Mouse (Mus musculus) MEL (cell line): ENCODE results near the gene Fcf1. TPM values are rescaled to one million over a fixed set of nuclear protein-coding genes. Genes with fewer than 3 reads are reported as not detected.

Experiments used
- DNase-seq: peaks from one replicate; pipeline ENCODE4 v3.0.0; 2011; ENCODE audit warnings: low read depth, low spot score
- H3K27ac ChIP-seq: 2 replicates; pipeline ENCODE4 v1.5.1; 2012; ENCODE audit warnings: low read depth, mild to moderate bottlenecking, control low read depth, low read length, moderate library complexity; ENCODE audit not compliant: control insufficient read depth
- H3K27me3 ChIP-seq, 2 experiments: fragments of 150-350 bp in 1 of 2; sonication (generic) in 1 of 2; 2 replicates each; pipeline ENCODE4 v1.6.1; 2012; ENCODE audit warnings: low read length in 2 of 2, mild to moderate bottlenecking in 2 of 2, improper control_type of control experiment in 1 of 2, moderate library complexity in 1 of 2; ENCODE audit not compliant: insufficient read depth in 2 of 2, control insufficient read depth in 1 of 2
- H3K36me3 ChIP-seq, 2 experiments: 2 replicates each; pipeline ENCODE4 v1.6.1; 2012 to 2014; ENCODE audit warnings: low read length in 2 of 2, improper control_type of control experiment in 1 of 2, inconsistent platforms in 1 of 2, mild to moderate bottlenecking in 1 of 2; ENCODE audit not compliant: insufficient read depth in 2 of 2, control insufficient read depth in 1 of 2
- H3K4me1 ChIP-seq, 2 experiments: fragments of 150-350 bp in 1 of 2; sonication (generic) in 1 of 2; 2 replicates each; pipeline ENCODE4 v1.6.1; 2012; ENCODE audit warnings: low read length in 2 of 2, improper control_type of control experiment in 1 of 2, mild to moderate bottlenecking in 1 of 2; ENCODE audit not compliant: insufficient read depth in 2 of 2, control insufficient read depth in 1 of 2
- H3K4me3 ChIP-seq, 2 experiments: fragments of 150-350 bp in 1 of 2; sonication (generic) in 1 of 2; 2 replicates each; pipeline ENCODE4 v1.5.1; 2012; ENCODE audit warnings: low read depth in 2 of 2, low read length in 2 of 2, mild to moderate bottlenecking in 2 of 2, moderate library complexity in 2 of 2, control low read depth in 1 of 2, improper control_type of control experiment in 1 of 2; ENCODE audit not compliant: control insufficient read depth in 1 of 2, insufficient read depth in 1 of 2
- H3K79me2 ChIP-seq: 2 replicates; pipeline ENCODE4 v1.6.1; 2012; ENCODE audit warnings: mild to moderate bottlenecking, low read length, moderate library complexity; ENCODE audit not compliant: control insufficient read depth, poor library complexity, insufficient read depth
- H3K9ac ChIP-seq: 2 replicates; pipeline ENCODE4 v1.6.1; 2012; ENCODE audit warnings: low read depth, mild to moderate bottlenecking, control low read depth, low read length, moderate library complexity; ENCODE audit not compliant: control insufficient read depth, poor library complexity, severe bottlenecking
- H3K9me3 ChIP-seq: fragments of 150-350 bp; sonication (generic); replicated peaks from 2 replicates; pipeline ENCODE4 v1.6.1; 2012; ENCODE audit warnings: mild to moderate bottlenecking, low read length, improper control_type of control experiment, moderate library complexity; ENCODE audit not compliant: insufficient read depth
- BHLHE40 ChIP-seq: IDR thresholded peaks from 2 replicates; pipeline ENCODE4 v1.6.1; 2012; ENCODE audit warnings: low read depth, mild to moderate bottlenecking, inconsistent platforms, low read length, improper control_type of control experiment, borderline replicate concordance
- CTCF ChIP-seq, 3 experiments: IDR thresholded peaks in 2 of 3; conservative IDR thresholded peaks in 1 of 3; 2 replicates each; pipeline ENCODE4 v1.5.1; 2011 to 2012; ENCODE audit warnings: low read length in 3 of 3, low read depth in 2 of 3, mild to moderate bottlenecking in 2 of 3, improper control_type of control experiment in 1 of 3, inconsistent platforms in 1 of 3, mixed read lengths in 1 of 3, moderate library complexity in 1 of 3; ENCODE audit not compliant: control insufficient read depth in 1 of 3, insufficient read depth in 1 of 3, poor library complexity in 1 of 3, severe bottlenecking in 1 of 3
- E2F4 ChIP-seq: IDR thresholded peaks from 2 replicates; pipeline ENCODE4 v1.6.1; 2011; ENCODE audit warnings: low read depth, low read length, improper control_type of control experiment, borderline replicate concordance
- ELF1 ChIP-seq: IDR thresholded peaks from 2 replicates; pipeline ENCODE4 v1.6.1; 2014; ENCODE audit warnings: low read depth, mild to moderate bottlenecking, inconsistent platforms, low read length, improper control_type of control experiment, moderate library complexity
- ETS1 ChIP-seq: IDR thresholded peaks from 2 replicates; pipeline ENCODE4 v1.6.1; 2012; ENCODE audit warnings: low read depth, mild to moderate bottlenecking, inconsistent platforms, low read length, improper control_type of control experiment, moderate library complexity
- HCFC1 ChIP-seq: IDR thresholded peaks from 2 replicates; pipeline ENCODE4 v1.6.1; 2012; ENCODE audit warnings: low read depth, mild to moderate bottlenecking, inconsistent platforms, low read length, improper control_type of control experiment, moderate library complexity
- JUND ChIP-seq: IDR thresholded peaks from 2 replicates; pipeline ENCODE4 v1.6.1; 2011; ENCODE audit warnings: low read depth, mild to moderate bottlenecking, improper control_type of control experiment, low read length
- KAT2A ChIP-seq: conservative IDR thresholded peaks from 2 replicates; pipeline ENCODE4 v1.6.1; 2012; ENCODE audit warnings: low read depth, low read length, improper control_type of control experiment, inconsistent platforms
- MAX ChIP-seq: IDR thresholded peaks from 2 replicates; pipeline ENCODE4 v1.6.1; 2011; ENCODE audit warnings: low read length, improper control_type of control experiment
- MXI1 ChIP-seq: IDR thresholded peaks from 2 replicates; pipeline ENCODE4 v1.6.1; 2011; ENCODE audit warnings: mild to moderate bottlenecking, low read depth, low read length, improper control_type of control experiment
- MYB ChIP-seq: IDR thresholded peaks from 2 replicates; pipeline ENCODE4 v1.6.1; 2011; ENCODE audit warnings: mild to moderate bottlenecking, low read depth, low read length, improper control_type of control experiment
- MYC ChIP-seq: IDR thresholded peaks from 2 replicates; pipeline ENCODE4 v1.6.1; 2011; ENCODE audit warnings: low read depth, mild to moderate bottlenecking, low read length, improper control_type of control experiment, moderate library complexity
- NELFE ChIP-seq: IDR thresholded peaks from 2 replicates; pipeline ENCODE4 v1.6.1; 2011; ENCODE audit warnings: low read depth, low read length, improper control_type of control experiment
- POLR2A ChIP-seq, 2 experiments: IDR thresholded peaks; 2 replicates each; pipeline ENCODE4 v1.6.1; 2011 to 2012; ENCODE audit warnings: low read length in 2 of 2, mild to moderate bottlenecking in 2 of 2, control low read depth in 1 of 2, improper control_type of control experiment in 1 of 2, low read depth in 1 of 2, moderate library complexity in 1 of 2; ENCODE audit not compliant: control insufficient read depth in 1 of 2, insufficient read depth in 1 of 2, poor library complexity in 1 of 2
- POLR2AphosphoS2 ChIP-seq: IDR thresholded peaks from 2 replicates; pipeline ENCODE4 v1.6.1; 2011; ENCODE audit warnings: low read length, improper control_type of control experiment
- POLR2AphosphoS5 ChIP-seq: IDR thresholded peaks from 2 replicates; pipeline ENCODE4 v1.6.1; 2012; ENCODE audit warnings: low read depth, borderline replicate concordance, mild to moderate bottlenecking, inconsistent platforms, low read length, moderate library complexity, mixed read lengths
- RCOR1 ChIP-seq: IDR thresholded peaks from 2 replicates; pipeline ENCODE4 v1.6.1; 2012; ENCODE audit warnings: low read depth, mild to moderate bottlenecking, inconsistent platforms, low read length, improper control_type of control experiment
- SIN3A ChIP-seq: IDR thresholded peaks from 2 replicates; pipeline ENCODE4 v1.6.1; 2012; ENCODE audit warnings: low read length, improper control_type of control experiment, inconsistent platforms
- SMC3 ChIP-seq: IDR thresholded peaks from 2 replicates; pipeline ENCODE4 v1.6.1; 2011; ENCODE audit warnings: low read depth, low read length, improper control_type of control experiment
- TBP ChIP-seq: IDR thresholded peaks from 2 replicates; pipeline ENCODE4 v1.8.0; 2011; ENCODE audit warnings: low read depth, low read length, improper control_type of control experiment
- TCF12 ChIP-seq: IDR thresholded peaks from 2 replicates; pipeline ENCODE4 v1.6.1; 2014; ENCODE audit warnings: low read depth, mild to moderate bottlenecking, inconsistent platforms, low read length, improper control_type of control experiment, moderate library complexity
- USF1 ChIP-seq: IDR thresholded peaks from 2 replicates; pipeline ENCODE4 v1.6.1; 2014; ENCODE audit warnings: low read depth, mild to moderate bottlenecking, inconsistent platforms, low read length, improper control_type of control experiment, moderate library complexity
- USF2 ChIP-seq, 2 experiments: IDR thresholded peaks; 2 replicates each; pipeline ENCODE4 v1.6.1; 2011 to 2012; ENCODE audit warnings: improper control_type of control experiment in 2 of 2, low read length in 2 of 2, borderline replicate concordance in 1 of 2, inconsistent platforms in 1 of 2, low read depth in 1 of 2, mild to moderate bottlenecking in 1 of 2; ENCODE audit not compliant: insufficient read depth in 1 of 2
- polyA plus RNA-seq, 2 experiments: library from polyadenylated mRNA; stranded (reverse) in 1 of 2; unstranded in 1 of 2; fragments of >175 nt in 1 of 2; fragments of >200 nt in 1 of 2; gene quantifications; 2 replicates each; pipeline versions ENCODE4 v1.2.1 to v1.2.4; 2012; ENCODE audit warnings: low replicate concordance in 2 of 2, low read depth in 1 of 2; ENCODE audit not compliant: insufficient read length in 2 of 2, insufficient read depth in 1 of 2, missing spikeins in 1 of 2
- total RNA-seq: library from RNA; depleted of rRNA; stranded (reverse); fragments of 300-350 nt; gene quantifications from 2 replicates; pipeline ENCODE4 v1.2.3, GENCODE M21; 2012

Fcf1 gene
- total and polyA plus RNA-seq, 3 experiments: 172 to 250 TPM; not detected in 1

DNA sequence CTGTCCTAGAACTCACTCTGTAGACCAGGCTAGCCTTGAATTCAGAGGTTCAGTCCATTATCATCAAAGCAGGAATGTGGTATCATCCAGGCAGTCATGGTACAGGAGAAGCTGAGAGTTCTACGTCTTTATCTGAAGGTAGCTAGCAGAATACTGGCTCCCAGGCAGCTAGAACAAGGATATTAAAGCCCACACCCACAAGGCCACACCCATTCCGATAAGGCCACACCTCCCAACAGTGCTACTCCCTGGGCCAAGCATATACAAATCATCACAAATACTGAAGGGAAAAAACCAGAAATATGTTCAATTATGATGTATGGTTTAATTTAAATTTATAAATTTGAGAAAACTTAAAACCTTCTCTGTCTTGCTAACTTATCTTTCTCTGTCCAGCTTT, 41.5 kb downstream of the Fcf1 start:
- no peak overlapping the region for H3K9ac ChIP-seq
- H3K79me2 ChIP-seq: peaks cover 10% of the 10 kb centered on the region
- H3K27ac ChIP-seq: no peak overlapping the region
- H3K27me3 ChIP-seq: no peaks in the 10 kb centered on the region
- peaks cover 0 to 33% of the 10 kb centered on the region in 2 experiments; a peak in 2 of 4 replicates for H3K36me3 ChIP-seq
- peak; percentile 42 for DNase-seq
- no peak for TF ChIP-seq ETS1
- no peak for TF ChIP-seq MXI1
- no peak for TF ChIP-seq MYC
- no peak for TF ChIP-seq BHLHE40
- no peak for TF ChIP-seq POLR2AphosphoS5
- no peak for TF ChIP-seq MAX
- TF ChIP-seq NELFE: no peak
- no peak for TF ChIP-seq POLR2A (IDR thresholded peaks at IDR 0.05; ENCODE audit: control insufficient read depth in 1 of 2, insufficient read depth in 1 of 2, low read depth in 1 of 2, low read length in 2 of 2, poor library complexity in 1 of 2)
- no peak for TF ChIP-seq RCOR1
- no peak for TF ChIP-seq POLR2AphosphoS2
- TF ChIP-seq TBP: no peak
- TF ChIP-seq E2F4: no peak
- no peak for TF ChIP-seq SIN3A
- TF ChIP-seq, all 39 proteins: peak for 0
- Histone ChIP-seq H3K9me3 (no peaks in the 10 kb centered on the region), H3K4me3 (no peak overlapping the region), H3K4me1 (0 out of 4 replicates have a peak, but pooled peaks cover 0 to 2% of the 10 kb centered on the region in 2 experiments)

DNA sequence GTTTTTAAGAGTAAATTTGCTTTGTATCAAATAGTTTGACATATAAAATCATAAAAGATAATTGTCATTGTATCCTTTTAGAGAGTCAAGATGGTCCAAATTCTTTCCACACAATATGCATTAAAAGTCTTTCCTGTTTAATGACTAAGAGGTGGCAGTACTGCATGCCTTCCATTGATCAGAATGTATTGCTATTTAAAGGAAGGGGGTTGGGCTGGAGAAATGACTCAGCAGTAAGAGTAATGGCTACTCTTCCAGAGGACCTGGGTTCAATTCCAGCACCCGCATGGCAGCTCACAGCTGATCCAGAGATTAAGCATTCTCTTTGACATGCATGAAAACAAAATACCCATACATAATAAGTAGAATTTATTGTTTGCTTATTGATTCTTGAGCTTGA, 51.4 kb downstream of the Fcf1 start:
- DNase-seq: no peak
- H3K36me3 ChIP-seq: peaks cover 0 to 7% of the 10 kb centered on the region in 2 experiments; a peak in 1 of 4 replicates
- H3K4me1 ChIP-seq: no peaks in the 10 kb centered on the region
- H3K27ac ChIP-seq: no peak overlapping the region
- TF ChIP-seq MYC (no peak), MYB (no peak), USF2 (IDR thresholded peaks at IDR 0.05; ENCODE audit: borderline replicate concordance in 1 of 2, insufficient read depth in 1 of 2, low read depth in 1 of 2, low read length in 2 of 2) (no peak), HCFC1 (no peak), TBP (no peak), CTCF (IDR thresholded peaks at IDR 0.05 in 2 of 3, conservative IDR thresholded peaks at IDR 0.05 in 1 of 3; ENCODE audit: control insufficient read depth in 1 of 3, insufficient read depth in 1 of 3, low read depth in 2 of 3, low read length in 3 of 3, poor library complexity in 1 of 3, severe bottlenecking in 1 of 3) (no peak), SMC3 (no peak), RCOR1 (no peak), USF1 (no peak), TCF12 (no peak), JUND (no peak), POLR2AphosphoS2 (no peak), KAT2A (no peak), BHLHE40 (no peak), ELF1 (no peak)
- H3K4me3 ChIP-seq: no peak overlapping the region
- H3K79me2 ChIP-seq: peaks cover 7% of the 10 kb centered on the region; the same call in 1 of the 2 replicates
- no peak overlapping the region for H3K9ac ChIP-seq
- H3K9me3 ChIP-seq: no peaks in the 10 kb centered on the region
- H3K27me3 ChIP-seq: no peaks in the 10 kb centered on the region
